Mouse (Mus musculus) cortical plate, adult 2 months (tissue): ENCODE measurements at regions not wholly inside any gene's neighbourhood (a gene's known extent, or its start where the extent isn't known, plus 50 kb on each side); places are given as distances from the start of the nearest gene placed in this dataset.
"Not testable (repeated sequence)": the region's sequence is repeated elsewhere in the genome, so short reads cannot be mapped to it uniquely, and the experiment has no call there.

Source experiments
- H3K27ac ChIP-seq: fragments of 200-500 bp; 2 replicates; pipeline ENCODE4 v1.5.1; 2012; ENCODE audit warnings: low read length, control low read depth, inconsistent platforms; ENCODE audit not compliant: insufficient read depth
- H3K4me1 ChIP-seq: fragments of 200-500 bp; 2 replicates; pipeline ENCODE4 v1.6.1; 2011; ENCODE audit warnings: low read length; ENCODE audit not compliant: control insufficient read depth, insufficient read depth
- H3K4me3 ChIP-seq: fragments of 200-500 bp; 2 replicates; pipeline ENCODE4 v1.5.1; 2011; ENCODE audit warnings: mild to moderate bottlenecking, low read length, control low read depth; ENCODE audit not compliant: insufficient read depth
- CTCF ChIP-seq: fragments of 200-500 bp; IDR thresholded peaks from 2 replicates; pipeline ENCODE4 v1.5.1; 2011; ENCODE audit warnings: mild to moderate bottlenecking, control low read depth, low read length; ENCODE audit not compliant: insufficient read depth; ENCODE audit errors: extremely low read depth
- POLR2A ChIP-seq: fragments of 200-500 bp; IDR thresholded peaks from 2 replicates; pipeline ENCODE4 v1.6.1; 2011; ENCODE audit warnings: mild to moderate bottlenecking, low read length, control low read depth; ENCODE audit not compliant: insufficient read depth; ENCODE audit errors: extremely low read depth

- not testable (repeated sequence) for H3K4me1 ChIP-seq, H3K27ac ChIP-seq, H3K4me3 ChIP-seq
Measured at GRCm38 (mm10) chr7:29639591-29639990, 87.2 kb downstream of the Catsperg2 start.

- TF ChIP-seq CTCF: no peak
- no peak for TF ChIP-seq POLR2A
- no peaks in the 10 kb centered on the region for H3K4me1 ChIP-seq
- no peak overlapping the region for H3K27ac ChIP-seq
- no peak overlapping the region for H3K4me3 ChIP-seq
Measured at GRCm38 (mm10) chr7:29602356-29602755, 83.9 kb upstream of the Sipa1l3 start.

DNA sequence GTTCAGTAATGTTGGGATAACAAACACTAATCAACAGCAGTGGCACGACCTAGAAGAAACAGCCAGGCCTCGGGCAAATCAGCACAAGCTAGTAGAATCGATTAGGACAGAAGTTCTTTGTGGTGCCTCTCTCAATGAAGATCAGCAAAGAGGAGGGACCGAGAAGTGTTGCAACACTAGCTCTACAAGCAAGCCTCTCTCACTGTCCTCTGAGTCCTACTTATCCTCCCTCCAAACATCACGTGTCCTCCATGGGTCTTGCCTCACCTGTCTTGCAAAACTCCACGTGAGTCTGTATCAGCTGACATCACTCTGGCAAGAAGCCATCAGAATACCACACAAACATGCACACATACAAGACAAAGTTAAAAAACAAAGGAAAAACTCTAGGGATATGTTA, 82.9 kb upstream of the Sipa1l3 start:
- H3K4me3 ChIP-seq: no peak overlapping the region
- no peaks in the 10 kb centered on the region for H3K4me1 ChIP-seq
- no peak overlapping the region for H3K27ac ChIP-seq
- no peak for TF ChIP-seq CTCF
- no peak for TF ChIP-seq POLR2A

DNA sequence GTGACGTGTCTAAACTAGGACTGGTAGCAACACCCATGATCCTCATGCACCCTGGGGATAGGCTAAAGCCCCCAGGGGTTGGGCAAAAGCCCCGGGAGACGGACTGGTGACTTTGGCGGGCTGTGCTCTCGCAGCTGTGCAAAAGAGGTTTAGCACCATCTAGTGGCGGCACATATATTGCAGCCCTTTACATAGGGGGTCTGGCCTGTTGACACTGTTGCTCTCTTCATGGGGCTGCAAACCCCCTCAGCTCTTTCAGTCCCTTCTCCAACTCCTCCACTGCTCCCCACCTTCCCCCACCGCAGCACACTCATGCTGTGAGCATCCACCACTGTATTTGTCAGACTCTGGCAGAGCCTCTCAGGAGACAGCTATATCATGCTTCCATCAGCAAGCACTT, 78.8 kb upstream of the Sipa1l3 start:
- TF ChIP-seq CTCF: peak; percentile 26; the same call in 1 of the 2 replicates
- H3K4me1 ChIP-seq, H3K4me3 ChIP-seq, H3K27ac ChIP-seq: not testable (repeated sequence)

DNA sequence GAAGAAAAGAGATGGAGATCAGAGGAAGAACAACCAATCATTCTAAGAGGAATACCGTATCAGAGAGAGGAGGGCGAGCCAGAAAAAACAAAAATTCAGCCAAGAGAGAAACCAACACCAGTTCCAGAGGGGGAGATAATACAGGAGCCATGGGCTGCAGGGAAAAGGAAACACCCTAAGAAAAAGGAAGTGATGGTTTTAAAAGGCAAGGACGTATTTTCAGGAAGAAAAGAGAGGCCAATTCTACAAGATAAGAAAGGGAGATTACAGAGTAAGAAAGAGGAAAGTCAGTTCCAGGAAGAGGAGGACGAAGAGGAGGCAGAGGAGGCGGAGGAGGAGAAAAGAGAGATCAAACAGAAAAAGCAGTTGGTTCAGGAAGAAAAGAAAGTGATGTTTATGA, 59.7 kb upstream of the Sipa1l3 start:
- Histone ChIP-seq H3K27ac (no peak overlapping the region), H3K4me1 (no peaks in the 10 kb centered on the region)
- TF ChIP-seq POLR2A (no peak), CTCF (no peak)

GRCm38 (mm10) chr7:29575606-29576005, 57.2 kb upstream of the Sipa1l3 start:
- no peak overlapping the region for H3K4me3 ChIP-seq
- TF ChIP-seq CTCF (no peak), POLR2A (no peak)
- no peak overlapping the region for H3K27ac ChIP-seq
- no peaks in the 10 kb centered on the region for H3K4me1 ChIP-seq

More for the DNA sequence above, 59.7 kb upstream of the Sipa1l3 start:
- no peak overlapping the region for H3K4me3 ChIP-seq
